Mouse (Mus musculus): ENCODE results near the gene Sorbs1. TPM values are rescaled to one million over a fixed set of nuclear protein-coding genes. Genes with fewer than 3 reads are reported as not detected.

Gene Sorbs1
- polyA plus RNA-seq, 1 experiment from 2014 or later = 97.2 TPM

GRCm38 (mm10) chr19:40369852-40370811 is 143.4 kb downstream of the Sorbs1 start:
- H3K4me3 ChIP-seq (ENCODE audit: low read depth, low read length) = no peak overlapping the region
- H3K27ac ChIP-seq (ENCODE audit: low read depth, low read length) = no peak overlapping the region
- no peak overlapping the region for H3K4me2 ChIP-seq (replicated peaks; ENCODE audit: low read depth, low read length)
- H3K36me3 ChIP-seq (ENCODE audit: control insufficient read depth, insufficient read depth, low read length) = no peaks in the 10 kb centered on the region
- no peaks in the 10 kb centered on the region for H3K9me3 ChIP-seq (ENCODE audit: control insufficient read depth, low read length)
- H3K4me1 ChIP-seq (replicated peaks; ENCODE audit: control insufficient read depth, insufficient read depth, low read length) = no peaks in the 10 kb centered on the region
- 84% methylated on average over 18 of the region's 18 CpGs for WGBS
- ATAC-seq (ENCODE audit: low FRiP score) (no peak), DNase-seq (ENCODE audit: low spot score) (no peak)
- no peaks in the 10 kb centered on the region for H3K27me3 ChIP-seq (ENCODE audit: control insufficient read depth, insufficient read depth, low read length)
- H3K9ac ChIP-seq (ENCODE audit: low read depth, low read length) = no peak overlapping the region

GRCm38 (mm10) chr19:40368517-40368916 is 145.1 kb downstream of the Sorbs1 start:
- Histone ChIP-seq H3K4me2 (replicated peaks; ENCODE audit: low read depth, low read length) (no peak overlapping the region), H3K36me3 (ENCODE audit: control insufficient read depth, insufficient read depth, low read length) (0 out of 2 replicates have a peak, but pooled peaks cover 2% of the 10 kb centered on the region), H3K27me3 (ENCODE audit: control insufficient read depth, insufficient read depth, low read length) (no peaks in the 10 kb centered on the region), H3K9me3 (ENCODE audit: control insufficient read depth, low read length) (no peaks in the 10 kb centered on the region), H3K9ac (ENCODE audit: low read depth, low read length) (no peak overlapping the region), H3K27ac (ENCODE audit: low read depth, low read length) (no peak overlapping the region), H3K4me1 (replicated peaks; ENCODE audit: control insufficient read depth, insufficient read depth, low read length) (no peaks in the 10 kb centered on the region), H3K4me3 (ENCODE audit: low read depth, low read length) (no peak overlapping the region)
- 98% methylated on average over 2 of the region's 2 CpGs for WGBS
- ATAC-seq (ENCODE audit: low FRiP score) (no peak), DNase-seq (ENCODE audit: low spot score) (no peak)

- Histone ChIP-seq H3K27me3 (ENCODE audit: control insufficient read depth, insufficient read depth, low read length) (no peaks in the 10 kb centered on the region), H3K4me1 (replicated peaks; ENCODE audit: control insufficient read depth, insufficient read depth, low read length) (no peaks in the 10 kb centered on the region), H3K9ac (ENCODE audit: low read depth, low read length) (no peak overlapping the region), H3K4me2 (replicated peaks; ENCODE audit: low read depth, low read length) (no peak overlapping the region), H3K9me3 (ENCODE audit: control insufficient read depth, low read length) (no peaks in the 10 kb centered on the region), H3K36me3 (ENCODE audit: control insufficient read depth, insufficient read depth, low read length) (0 out of 2 replicates have a peak, but pooled peaks cover 2% of the 10 kb centered on the region), H3K4me3 (ENCODE audit: low read depth, low read length) (no peak overlapping the region), H3K27ac (ENCODE audit: low read depth, low read length) (no peak overlapping the region)
- WGBS = 38% methylated on average over 11 of the region's 11 CpGs
- ATAC-seq (ENCODE audit: low FRiP score) (peak; percentile 38; the same call in 1 of the 2 replicates), DNase-seq (ENCODE audit: low spot score) (peak; percentile 43)
These were observed 147.2 kb downstream of the Sorbs1 start for GRCm38 (mm10) chr19:40366163-40366941.

GRCm38 (mm10) chr19:40365137-40365536 is 148.4 kb downstream of the Sorbs1 start:
- no peak for DNase-seq (ENCODE audit: low spot score)
- H3K27me3 ChIP-seq (ENCODE audit: control insufficient read depth, insufficient read depth, low read length) = no peaks in the 10 kb centered on the region
- 85% methylated on average over 5 of the region's 5 CpGs for WGBS
- no peak overlapping the region for H3K4me3 ChIP-seq (ENCODE audit: low read depth, low read length)
- no peak overlapping the region for H3K27ac ChIP-seq (ENCODE audit: low read depth, low read length)
- 0 out of 2 replicates have a peak, but pooled peaks cover 2% of the 10 kb centered on the region for H3K36me3 ChIP-seq (ENCODE audit: control insufficient read depth, insufficient read depth, low read length)
- H3K9me3 ChIP-seq (ENCODE audit: control insufficient read depth, low read length) = no peaks in the 10 kb centered on the region
- H3K4me2 ChIP-seq (replicated peaks; ENCODE audit: low read depth, low read length) = no peak overlapping the region
- no peaks in the 10 kb centered on the region for H3K4me1 ChIP-seq (replicated peaks; ENCODE audit: control insufficient read depth, insufficient read depth, low read length)
- no peak overlapping the region for H3K9ac ChIP-seq (ENCODE audit: low read depth, low read length)
- ATAC-seq (ENCODE audit: low FRiP score) = no peak

- WGBS = 95% methylated on average over 5 of the region's 5 CpGs
- Histone ChIP-seq H3K36me3 (ENCODE audit: control insufficient read depth, insufficient read depth, low read length) (0 out of 2 replicates have a peak, but pooled peaks cover 2% of the 10 kb centered on the region), H3K27ac (ENCODE audit: low read depth, low read length) (no peak overlapping the region)
These were observed 150.1 kb downstream of the Sorbs1 start for GRCm38 (mm10) chr19:40363447-40363846.

GRCm38 (mm10) chr19:40362203-40362865 is 151.2 kb downstream of the Sorbs1 start:
- H3K27ac ChIP-seq (ENCODE audit: low read depth, low read length) = no peak overlapping the region
- H3K9ac ChIP-seq (ENCODE audit: low read depth, low read length) = no peak overlapping the region
- 75% methylated on average over 12 of the region's 12 CpGs for WGBS
- H3K4me2 ChIP-seq (replicated peaks; ENCODE audit: low read depth, low read length) = no peak overlapping the region
- H3K4me1 ChIP-seq (replicated peaks; ENCODE audit: control insufficient read depth, insufficient read depth, low read length) = no peaks in the 10 kb centered on the region
- DNase-seq (ENCODE audit: low spot score) (no peak), ATAC-seq (ENCODE audit: low FRiP score) (no peak)
- no peaks in the 10 kb centered on the region for H3K9me3 ChIP-seq (ENCODE audit: control insufficient read depth, low read length)
- H3K27me3 ChIP-seq (ENCODE audit: control insufficient read depth, insufficient read depth, low read length) = no peaks in the 10 kb centered on the region
- H3K36me3 ChIP-seq (ENCODE audit: control insufficient read depth, insufficient read depth, low read length) = 0 out of 2 replicates have a peak, but pooled peaks cover 2% of the 10 kb centered on the region
- H3K4me3 ChIP-seq (ENCODE audit: low read depth, low read length) = no peak overlapping the region

More at GRCm38 (mm10) chr19:40363447-40363846, 150.1 kb downstream of the Sorbs1 start:
- no peak overlapping the region for H3K9ac ChIP-seq (ENCODE audit: low read depth, low read length)
- no peak overlapping the region for H3K4me3 ChIP-seq (ENCODE audit: low read depth, low read length)
- no peak overlapping the region for H3K4me2 ChIP-seq (replicated peaks; ENCODE audit: low read depth, low read length)
- ATAC-seq (ENCODE audit: low FRiP score) = no peak
- no peaks in the 10 kb centered on the region for H3K27me3 ChIP-seq (ENCODE audit: control insufficient read depth, insufficient read depth, low read length)
- no peaks in the 10 kb centered on the region for H3K9me3 ChIP-seq (ENCODE audit: control insufficient read depth, low read length)
- no peak for DNase-seq (ENCODE audit: low spot score)
- no peaks in the 10 kb centered on the region for H3K4me1 ChIP-seq (replicated peaks; ENCODE audit: control insufficient read depth, insufficient read depth, low read length)

GRCm38 (mm10) chr19:40359712-40360394 is 153.7 kb downstream of the Sorbs1 start:
- DNase-seq (ENCODE audit: low spot score) (no peak), ATAC-seq (ENCODE audit: low FRiP score) (no peak)
- Histone ChIP-seq H3K4me2 (replicated peaks; ENCODE audit: low read depth, low read length) (no peak overlapping the region), H3K36me3 (ENCODE audit: control insufficient read depth, insufficient read depth, low read length) (0 out of 2 replicates have a peak, but pooled peaks cover 2% of the 10 kb centered on the region), H3K4me3 (ENCODE audit: low read depth, low read length) (no peak overlapping the region), H3K9ac (ENCODE audit: low read depth, low read length) (no peak overlapping the region), H3K4me1 (replicated peaks; ENCODE audit: control insufficient read depth, insufficient read depth, low read length) (no peaks in the 10 kb centered on the region), H3K27ac (ENCODE audit: low read depth, low read length) (no peak overlapping the region), H3K27me3 (ENCODE audit: control insufficient read depth, insufficient read depth, low read length) (no peaks in the 10 kb centered on the region), H3K9me3 (ENCODE audit: control insufficient read depth, low read length) (no peaks in the 10 kb centered on the region)
- 83% methylated on average over 5 of the region's 5 CpGs for WGBS

All from hindbrain, embryonic 11.5 days (tissue).